Mouse (Mus musculus) embryo, embryonic 11 days (tissue): ENCODE data around the gene Hydin.
"Not testable (repeated sequence)": the region's sequence is repeated elsewhere in the genome, so short reads cannot be mapped to it uniquely, and the experiment has no call there.

Experiments
- DNase-seq: peaks from one replicate; pipeline ENCODE4 v3.0.0-alpha.2; 2015

Gene Hydin

DNA sequence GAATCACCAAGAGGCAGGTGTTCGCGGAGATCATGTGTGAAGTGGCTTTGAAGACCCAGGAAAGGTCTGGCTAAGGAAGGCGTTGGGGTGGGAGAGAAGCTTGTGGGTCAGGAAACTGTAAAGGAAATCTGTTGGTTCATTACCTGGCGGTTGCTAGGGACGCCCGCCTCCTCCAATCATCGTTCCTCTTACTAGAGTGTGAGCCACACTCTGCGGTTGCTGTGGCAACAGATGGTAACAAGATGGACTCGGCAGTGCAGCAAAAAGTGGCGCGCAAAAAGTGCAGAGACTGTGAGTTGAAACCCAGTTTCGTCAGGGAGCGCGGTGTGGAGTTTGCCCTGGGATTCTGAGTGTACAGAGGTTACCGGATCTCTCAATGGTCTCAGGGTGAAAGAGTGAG is at the start of gene Hydin:
TSS of gene Hydin (plus strand) at position 237 of the 400 bp plus-strand sequence.
- peak; percentile 94 for DNase-seq

DNA sequence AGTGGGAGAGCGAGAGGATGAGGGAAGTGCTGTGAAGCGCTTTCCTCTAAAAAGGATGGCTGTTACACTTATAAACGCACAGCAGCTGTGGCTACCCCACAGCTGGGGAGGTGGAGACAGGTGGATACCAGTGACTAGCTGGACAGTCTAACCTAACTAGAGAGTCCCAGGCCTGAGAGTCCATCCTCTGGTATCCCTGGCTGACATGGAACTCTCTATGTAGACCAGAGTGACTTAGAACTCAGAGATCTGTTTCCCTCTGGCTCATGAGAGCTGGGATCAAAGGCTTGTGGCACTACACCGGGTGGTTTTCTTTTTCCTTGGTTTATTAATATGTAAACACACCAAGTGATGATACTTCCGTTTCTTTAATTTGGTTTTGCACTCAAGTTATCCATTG is 49.6 kb upstream of the Hydin start:
- no peak for DNase-seq

DNA sequence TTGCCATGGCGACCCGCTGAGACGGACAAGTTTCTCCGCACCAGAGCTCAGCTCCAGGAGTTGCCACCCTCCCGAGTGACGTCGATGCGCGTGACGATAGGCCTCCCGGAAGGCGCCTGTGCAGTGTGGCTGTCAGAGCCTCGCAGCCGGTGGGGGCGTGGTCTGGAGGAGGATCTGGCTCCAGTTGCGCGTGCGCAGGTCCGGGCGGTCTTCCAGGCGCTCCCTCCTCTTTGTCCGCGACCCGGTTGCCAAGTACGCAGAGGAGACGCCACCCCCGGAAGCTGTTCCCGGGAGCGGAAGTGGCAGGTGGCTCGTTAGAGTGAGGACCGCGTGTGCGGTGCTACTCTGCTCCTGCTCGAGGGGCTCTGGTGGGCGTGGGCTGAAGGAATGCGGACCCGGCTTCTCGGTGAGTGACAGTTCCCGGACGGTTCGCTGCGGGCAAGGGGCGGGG is 49.1 kb upstream of the Hydin start:
- DNase-seq: peak; percentile 99

DNA sequence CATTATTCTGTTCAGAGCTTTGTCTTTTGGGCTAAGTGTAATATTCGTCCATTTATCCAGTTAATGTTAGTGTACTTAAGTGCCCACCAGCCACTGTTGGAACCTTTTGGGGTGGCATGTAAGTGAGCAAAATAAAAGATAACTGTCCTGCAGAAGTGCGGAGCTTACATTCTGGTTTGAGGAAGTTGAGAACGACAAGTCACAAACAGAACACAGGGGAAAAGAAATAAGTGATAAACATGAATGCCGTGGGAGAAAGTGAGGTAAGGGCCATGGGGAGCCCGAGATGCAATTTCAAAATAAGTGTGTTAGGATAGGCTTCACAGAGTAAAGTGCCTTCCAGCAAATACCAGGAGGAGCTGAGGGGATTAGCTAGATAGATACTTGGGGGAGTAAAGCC is 48.3 kb upstream of the Hydin start:
- DNase-seq: no peak

DNA sequence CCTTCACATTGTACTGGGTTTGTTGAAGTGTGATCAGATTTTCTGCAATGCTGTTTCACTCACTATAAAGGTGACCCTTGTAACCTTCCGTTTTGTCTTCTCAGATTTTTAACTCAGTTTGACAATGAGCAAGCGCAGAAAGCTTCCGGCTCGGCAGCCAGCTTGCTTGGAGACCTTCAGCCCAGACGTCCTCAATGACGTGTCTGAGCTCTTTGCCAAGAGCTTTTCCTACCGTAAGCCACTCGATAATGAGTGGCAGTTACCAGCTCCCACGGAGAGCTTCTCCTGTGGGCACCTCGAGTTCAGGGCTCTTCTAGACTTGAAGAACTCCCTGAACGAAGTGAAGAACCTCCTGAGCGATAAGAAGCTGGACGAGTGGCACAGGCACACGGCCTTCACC is 45.8 kb upstream of the Hydin start:
- DNase-seq: no peak

DNA sequence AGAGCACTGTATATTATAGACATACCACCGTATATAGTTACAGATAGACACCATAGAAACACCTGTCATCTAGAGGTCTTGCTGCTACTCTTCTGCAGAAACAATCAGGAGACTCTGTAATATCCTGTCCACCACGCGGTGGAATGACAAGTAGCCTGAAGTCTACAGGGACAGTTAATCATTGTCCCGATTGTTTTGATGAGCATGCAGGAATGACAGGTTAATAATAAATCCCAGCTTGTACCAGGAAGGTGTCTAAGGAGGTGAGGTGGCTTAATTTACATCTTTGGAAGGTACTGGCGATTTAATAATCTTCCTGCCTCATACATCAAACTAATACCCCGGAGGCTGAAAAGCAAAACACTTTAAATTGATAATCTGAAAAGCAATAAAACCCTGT is 36.0 kb upstream of the Hydin start:
- DNase-seq: no peak

DNA sequence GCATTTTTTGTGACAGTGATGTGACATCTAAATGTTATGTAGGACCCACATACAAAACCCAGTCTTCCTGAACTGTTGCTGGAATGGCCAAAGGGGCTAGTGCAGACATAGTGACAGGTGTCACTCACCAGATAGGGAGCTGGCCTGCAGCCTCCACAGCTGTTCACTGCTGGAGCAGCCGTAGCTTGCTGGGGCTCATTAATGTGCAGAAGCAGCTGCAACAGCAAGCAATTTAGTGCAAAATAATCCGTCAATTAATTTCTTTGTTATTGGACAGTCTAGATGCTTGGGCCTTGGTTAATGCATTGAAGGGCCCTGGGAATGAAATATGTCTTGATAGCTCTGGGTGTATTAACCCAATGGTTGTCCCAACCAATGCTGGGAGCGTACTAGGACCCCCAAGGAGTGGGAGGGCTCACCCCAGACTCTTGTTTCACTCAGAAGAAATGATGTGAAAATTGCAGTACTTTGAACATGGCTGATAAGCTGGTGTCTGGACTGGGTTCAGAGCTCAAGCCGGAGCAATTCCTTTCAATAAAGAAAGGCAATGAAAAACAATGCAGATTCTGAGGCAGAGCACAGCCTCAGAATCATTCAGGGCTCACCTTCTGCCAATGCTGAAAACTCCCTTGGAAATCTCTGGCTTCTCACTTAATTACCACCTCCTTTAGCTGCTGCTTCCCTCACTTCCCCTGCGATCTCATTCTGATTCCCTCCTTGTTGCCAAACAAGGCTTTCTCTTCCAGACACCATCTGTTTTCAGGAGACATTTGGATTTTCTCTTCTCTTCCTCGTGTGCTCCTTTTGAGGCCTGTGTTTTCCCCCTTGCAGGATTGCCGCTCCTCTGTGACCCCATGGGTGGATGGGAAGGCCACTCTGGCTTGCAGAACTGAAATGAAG is 24.2 kb upstream of the Hydin start:
- DNase-seq: no peak

DNA sequence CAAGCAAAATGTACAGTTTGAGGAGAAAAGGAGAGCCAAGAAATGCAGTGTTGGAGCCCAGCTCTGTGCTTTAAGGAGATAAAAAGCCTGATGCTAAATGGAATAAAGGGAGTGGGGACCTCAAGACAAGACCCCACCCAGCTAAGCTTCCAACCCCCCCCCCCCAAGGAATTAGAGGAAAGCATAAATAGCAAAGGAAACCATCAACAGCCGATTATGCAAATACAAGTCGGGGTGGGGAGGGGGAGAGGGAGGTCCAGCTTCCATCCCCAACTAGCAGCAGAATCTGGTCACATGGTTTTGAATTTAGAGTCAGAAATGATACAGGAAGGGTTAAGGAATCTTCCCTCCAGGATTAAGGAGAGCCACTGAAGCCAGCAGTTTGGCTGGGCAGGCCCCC is 22.2 kb upstream of the Hydin start:
- DNase-seq: no peak

DNA sequence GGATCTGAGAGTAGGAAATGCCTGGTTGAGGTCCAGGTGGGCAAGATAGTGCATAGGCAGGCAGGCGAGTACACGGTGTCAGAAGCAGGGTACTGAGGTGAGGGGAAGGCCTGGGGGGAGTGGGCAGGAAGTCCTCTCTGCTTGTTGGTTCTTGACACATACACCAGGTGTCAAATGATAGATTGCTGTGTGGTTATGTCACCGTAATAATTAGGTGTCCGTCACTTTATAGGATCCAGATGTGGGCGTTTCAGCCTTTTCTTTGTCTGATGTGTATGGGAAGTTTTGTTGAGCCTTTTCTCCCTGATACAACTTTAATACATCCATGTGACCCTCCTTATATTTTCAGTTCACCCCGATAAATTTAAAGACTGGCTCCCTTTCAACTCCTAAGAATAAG is 19.5 kb upstream of the Hydin start:
- peak; percentile 37 for DNase-seq

DNA sequence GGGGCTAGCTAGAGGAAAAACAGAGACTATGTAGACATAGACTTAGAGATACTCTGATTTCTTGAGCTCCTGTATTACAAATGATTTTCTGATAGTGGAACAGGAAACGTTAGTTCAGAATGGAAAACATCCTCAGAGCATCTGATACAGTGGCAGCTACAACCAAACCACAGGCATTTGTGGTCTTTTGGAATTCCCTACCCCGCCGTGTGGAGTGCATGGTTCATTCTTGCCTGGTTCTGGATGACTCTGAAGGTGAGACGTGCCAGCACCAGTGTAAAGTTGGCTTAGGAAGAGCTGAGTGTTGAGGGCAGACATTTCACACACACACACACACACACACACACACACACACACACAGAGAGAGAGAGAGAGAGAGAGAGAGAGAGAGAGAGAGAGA is 12.8 kb upstream of the Hydin start:
- DNase-seq: no peak

DNA sequence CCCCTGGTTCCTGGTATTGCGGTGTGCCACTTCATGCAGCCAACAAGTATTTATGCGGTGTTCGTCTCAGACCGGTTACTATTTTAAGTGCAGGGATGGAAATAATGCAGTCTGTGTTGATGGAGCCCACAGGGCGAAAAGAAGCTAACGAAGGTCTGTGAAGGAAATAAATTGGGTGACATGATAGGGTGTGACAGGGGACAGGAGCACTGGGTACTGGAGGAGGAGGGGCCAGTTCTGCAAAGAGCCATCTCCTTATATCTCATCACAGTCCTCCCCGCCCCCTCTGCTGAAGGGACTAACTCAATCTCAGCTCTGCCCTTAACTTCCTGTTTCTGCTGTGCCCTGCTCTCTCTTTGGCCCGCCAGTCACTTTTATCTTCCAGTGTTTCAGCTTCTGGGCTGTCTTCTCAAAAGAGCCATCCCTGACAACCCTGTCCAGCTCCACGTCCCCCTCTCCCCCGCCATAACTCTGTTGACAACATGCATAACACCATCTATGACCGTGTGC is 926 bp upstream of the Hydin start:
- no peak for DNase-seq

DNA sequence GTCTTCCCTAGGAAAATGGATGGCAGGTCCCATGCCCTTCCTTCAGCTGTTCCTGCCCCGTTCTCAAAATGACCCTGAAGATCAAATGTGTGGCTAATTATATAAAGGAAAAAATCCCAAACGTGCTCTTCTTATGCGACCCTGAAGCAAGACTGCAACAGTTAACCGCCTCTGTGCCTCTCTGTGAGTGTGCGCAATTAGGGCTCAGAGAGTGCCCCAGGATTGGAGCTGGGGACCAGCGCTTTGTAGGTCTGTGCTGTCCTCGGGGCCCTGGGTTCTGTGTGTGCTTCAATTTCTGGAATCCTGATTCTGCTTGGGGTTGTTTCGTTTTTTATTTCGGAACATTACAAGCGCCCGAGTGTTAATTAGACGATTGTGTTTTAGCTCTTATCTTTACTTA is 491 bp downstream of the Hydin start:
- DNase-seq: peak; percentile 50

DNA sequence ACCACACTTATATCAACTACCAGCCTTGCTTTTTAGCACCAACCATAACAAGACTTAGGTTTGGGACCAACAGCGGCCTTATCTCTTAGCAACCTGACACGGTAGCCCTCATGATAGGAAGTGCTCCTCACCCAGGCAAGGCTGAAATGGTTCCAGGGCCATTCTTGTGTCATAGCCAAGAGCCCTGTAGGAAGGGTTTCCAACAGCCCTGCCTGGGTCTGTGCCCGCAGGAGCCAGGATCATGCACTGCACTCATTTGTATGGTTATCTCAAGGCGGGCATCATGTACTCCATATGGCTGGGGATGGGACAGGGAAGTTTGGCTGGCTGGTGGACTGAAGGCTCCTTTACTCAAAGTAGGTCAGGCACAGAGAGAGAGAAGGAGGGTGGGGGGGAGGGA is 3.9 kb downstream of the Hydin start:
- DNase-seq: no peak

DNA sequence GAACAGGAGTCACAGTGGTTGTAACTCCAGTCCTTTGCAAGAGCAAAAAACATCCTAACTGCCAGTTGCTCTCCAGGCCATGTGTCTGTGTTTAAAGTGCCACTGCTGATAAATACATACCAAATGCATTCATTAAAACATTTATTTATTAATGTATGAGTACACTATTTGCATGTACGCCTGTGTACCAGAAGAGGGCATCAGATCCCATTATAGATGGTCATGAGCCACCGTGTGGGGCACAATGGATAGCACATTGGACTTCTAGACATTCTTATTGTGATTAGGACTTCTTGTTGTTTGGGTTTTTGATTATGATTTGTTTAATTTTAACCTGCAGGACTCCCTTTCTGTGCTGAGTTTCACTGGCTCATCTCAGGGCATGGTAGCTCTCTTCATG is 6.6 kb downstream of the Hydin start:
- no peak for DNase-seq

DNA sequence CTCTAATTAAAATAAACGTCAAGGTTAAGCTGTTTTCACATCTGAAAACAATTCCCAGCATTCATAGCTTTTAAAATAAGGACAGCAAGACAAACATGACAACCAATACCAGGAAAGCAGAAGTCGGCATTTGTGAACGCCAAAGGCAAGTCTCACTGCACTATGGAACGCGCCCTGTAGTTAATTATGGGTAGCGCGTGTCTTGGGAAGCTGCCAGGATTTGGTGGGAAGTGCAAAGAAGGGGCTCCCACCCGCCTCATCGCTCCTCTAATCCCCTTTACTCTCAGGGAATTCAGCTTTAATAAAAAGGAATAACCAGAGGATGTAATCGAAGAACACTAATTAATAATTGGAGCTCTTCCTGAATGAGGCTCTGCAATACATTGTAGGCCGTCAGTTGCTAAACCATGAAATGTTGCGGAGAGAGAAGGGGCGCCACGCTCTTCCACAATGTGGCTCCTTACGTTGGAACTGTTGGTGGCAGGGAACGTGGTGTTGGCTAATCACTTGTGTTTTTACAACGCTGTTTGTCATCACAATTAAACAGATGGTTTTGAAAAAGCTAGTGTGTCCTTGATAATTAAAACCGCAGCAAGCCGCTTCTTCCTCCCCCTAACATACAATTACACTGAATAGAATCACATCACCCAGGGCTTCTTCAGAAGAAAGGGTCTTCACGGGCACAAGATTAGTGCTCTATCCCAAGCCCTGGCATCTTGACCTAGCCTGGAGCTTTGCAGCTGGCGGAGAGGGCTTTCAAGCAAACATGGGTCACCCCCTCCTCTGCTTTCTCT is 8.9 kb downstream of the Hydin start:
- no peak for DNase-seq

DNA sequence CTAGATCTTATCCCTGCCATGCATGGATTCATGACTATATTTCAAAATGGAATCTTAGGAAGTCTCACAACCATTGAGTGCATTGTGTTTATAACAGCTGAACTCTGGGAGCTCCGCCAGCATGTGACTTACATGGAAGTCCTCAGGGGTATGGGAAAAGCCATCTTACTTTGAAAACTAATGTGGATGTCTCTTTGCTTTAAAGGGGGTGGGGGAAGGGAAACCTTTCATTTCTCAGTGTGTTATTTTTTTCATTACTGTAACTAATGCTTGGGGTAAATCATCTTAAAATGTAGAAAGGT is 9.4 kb downstream of the Hydin start:
- DNase-seq: no peak

DNA sequence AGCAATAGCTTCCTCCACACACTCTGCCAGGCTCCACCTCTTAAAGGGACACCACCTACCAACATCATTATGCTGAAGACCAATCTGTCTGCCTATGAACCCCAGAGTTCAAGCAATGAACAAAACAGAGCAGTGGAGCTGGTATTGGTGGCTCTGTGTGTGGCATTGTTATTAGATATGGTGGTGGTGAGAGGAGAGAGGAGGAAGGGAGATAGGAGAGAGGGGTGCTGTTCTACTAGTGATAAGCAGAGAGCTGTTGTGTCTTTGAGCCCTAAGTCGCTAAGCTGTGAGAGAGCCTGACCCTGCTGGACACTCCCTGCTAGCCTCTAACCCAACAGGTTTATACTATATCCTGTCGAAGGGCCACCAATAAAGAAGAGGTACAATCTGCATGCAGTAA is 45.9 kb downstream of the Hydin start:
- DNase-seq: no peak

DNA sequence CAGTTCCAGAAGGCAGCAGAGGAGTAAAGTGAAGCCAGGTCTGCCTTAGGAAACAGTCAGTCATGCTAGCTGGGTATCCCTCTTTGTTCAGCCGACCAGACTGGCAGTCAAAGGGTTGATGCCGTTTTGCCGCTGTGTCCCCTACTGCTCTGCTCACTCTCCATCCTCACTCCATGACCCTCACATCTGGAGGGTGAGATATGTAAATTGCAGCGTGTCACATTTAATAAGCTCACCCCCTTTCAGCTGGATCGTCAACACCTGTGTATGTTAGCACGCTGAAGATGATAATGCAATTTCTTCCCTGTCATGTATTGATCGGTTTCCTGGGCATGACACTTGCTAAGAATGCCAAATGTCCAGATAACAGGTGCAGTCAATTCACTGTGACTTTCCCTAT is 49.0 kb downstream of the Hydin start:
- no peak for DNase-seq

DNA sequence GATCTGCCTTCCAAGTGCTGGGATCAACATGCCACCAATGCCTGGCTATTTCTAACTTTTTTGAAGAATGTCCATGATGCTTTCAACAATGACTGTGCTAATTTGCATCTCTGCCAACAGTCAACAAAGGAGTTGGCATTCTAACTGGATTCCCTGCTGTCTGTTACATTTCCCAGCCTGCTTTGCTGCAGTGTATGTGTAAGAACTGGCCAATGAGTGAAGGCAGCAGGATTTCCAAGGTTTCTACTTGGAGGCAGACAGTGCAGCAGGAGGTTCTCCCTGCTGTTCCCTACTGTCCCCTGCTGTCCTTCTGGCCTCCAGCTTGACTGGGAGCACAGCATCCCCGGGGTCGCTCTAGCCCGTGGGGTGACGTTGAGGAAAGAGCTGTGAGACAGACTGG is 52.8 kb downstream of the Hydin start:
- no peak for DNase-seq

DNA sequence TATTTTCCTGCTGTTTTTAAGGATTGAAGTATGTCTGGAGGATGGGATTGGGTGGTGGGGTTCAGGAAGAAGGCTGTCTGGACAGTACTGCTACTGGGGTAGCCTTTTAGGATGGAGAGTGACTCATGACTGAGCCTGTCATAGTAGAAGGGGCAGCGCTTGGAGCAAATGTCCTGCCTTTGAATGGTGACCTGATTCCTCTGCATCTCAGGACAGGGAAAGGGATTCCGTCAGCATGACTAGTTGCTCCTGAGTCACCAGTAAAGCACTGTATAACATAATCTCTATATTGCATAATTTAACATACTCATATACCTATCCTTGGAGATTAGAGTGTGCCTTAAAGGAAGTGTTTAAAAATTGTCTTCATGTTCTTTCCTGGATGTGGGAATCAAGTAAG is 54.7 kb downstream of the Hydin start:
- no peak for DNase-seq

DNA sequence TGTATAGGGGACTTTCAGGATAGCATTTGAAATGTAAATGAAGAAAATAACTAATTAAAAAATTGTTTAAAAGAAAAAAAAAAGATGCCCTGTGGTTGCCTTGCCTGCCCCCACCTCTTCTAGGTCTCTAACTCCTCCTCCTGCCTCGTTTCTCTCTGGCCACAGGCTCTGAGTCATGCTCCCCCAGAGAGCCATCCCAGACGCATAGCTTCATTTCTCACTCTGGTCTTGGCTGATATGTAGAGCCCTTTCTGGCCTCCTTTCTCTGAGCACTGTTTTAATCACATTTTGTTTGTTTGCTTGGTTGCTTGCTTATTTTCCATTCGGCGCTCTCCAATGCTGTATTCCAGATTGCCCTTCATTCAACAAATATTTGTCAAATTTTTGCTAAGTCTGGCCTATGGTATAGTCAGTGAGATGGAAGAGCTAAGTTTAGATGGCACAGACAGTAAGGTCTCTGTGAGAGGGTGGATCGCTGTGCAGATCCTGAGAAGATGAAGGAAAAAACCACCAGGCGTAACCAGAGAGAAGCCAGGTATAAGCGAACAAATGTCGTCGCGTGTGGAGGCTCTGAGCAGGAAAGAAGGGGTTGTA is 57.3 kb downstream of the Hydin start:
- no peak for DNase-seq

DNA sequence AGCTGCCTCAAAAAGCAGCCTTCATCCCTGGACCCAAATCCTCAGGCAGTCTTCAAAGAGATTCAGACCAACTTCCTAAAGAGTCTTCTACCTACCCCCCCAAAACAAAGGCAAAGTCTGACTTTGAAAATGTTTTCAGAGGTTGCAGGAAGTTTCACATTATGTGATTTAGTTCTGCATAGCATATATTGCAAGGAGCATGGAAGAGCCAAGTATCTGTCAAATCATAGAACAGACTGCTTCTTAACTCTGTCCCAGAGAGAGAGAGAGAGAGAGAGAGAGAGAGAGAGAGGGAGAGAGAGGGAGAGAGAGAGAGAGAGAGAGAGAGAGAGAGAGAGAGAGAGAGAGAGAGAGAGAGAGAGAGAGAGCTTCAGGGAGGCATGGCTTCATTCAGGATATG is 60.3 kb downstream of the Hydin start:
- not testable (repeated sequence) for DNase-seq

DNA sequence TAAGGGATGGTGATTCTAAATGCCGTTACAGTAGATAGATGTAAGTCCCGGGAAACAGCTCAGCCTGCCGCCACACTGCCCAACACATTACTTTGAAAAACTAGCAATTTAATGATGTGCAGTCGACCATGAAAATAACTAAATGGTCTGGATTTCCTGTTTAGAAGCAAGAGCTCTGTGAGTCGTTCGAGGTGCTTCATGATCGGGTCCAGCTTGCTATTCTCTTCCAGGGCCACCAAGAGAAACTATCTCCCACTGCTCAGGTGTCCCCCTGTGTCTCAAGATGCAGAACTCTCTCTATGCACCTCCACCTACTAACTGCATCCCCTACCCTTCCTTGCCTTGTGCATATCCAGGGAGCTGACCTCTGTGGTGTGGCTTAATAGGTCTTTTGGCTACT is 66.6 kb downstream of the Hydin start:
- no peak for DNase-seq

DNA sequence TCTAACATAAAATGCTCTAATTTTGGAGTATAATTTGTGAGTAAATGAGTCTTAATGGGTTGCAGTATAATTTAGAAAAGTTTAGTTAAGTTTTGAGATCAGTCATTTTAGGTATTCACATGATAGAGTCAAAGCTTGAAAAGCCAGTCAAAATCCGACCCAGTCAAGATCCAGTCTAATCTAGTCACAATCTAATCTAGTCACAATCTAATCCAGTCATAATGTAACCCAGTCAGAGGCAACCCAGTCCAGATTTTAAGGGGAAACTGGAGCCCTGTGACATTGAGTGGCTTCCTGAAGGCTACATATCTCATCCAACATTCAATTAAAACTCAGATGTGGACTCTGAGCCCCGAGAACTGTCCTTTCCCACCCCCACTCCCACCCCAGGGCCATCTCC is 72.7 kb downstream of the Hydin start:
- DNase-seq: no peak
